Mouse (Mus musculus) thymus, postnatal 0 days (tissue): ENCODE results near the gene Mpst. TPM values are rescaled to one million over a fixed set of nuclear protein-coding genes. Genes with fewer than 3 reads are reported as not detected.

ENCODE experiments used
- DNase-seq: peaks from one replicate; pipeline ENCODE4 v3.0.0-alpha.2; 2015; ENCODE audit warnings: low spot score
- polyA plus RNA-seq: library from polyadenylated mRNA; unstranded; fragments of >200 nt; fragmentation: Nextera tagmentation; extraction: Ambion mirVana; gene quantifications from 2 replicates; pipeline ENCODE4 v1.2.1, GENCODE M21; 2015

Gene Mpst
- polyA plus RNA-seq, 1 experiment from 2014 or later, result 4.1 TPM

- DNase-seq, result peak; percentile 60
Measured at GRCm38 (mm10) chr15:78435681-78436080, 29.5 kb downstream of the Mpst start.

- DNase-seq, result peak; percentile 23
Measured at GRCm38 (mm10) chr15:78436380-78437192, 30.4 kb downstream of the Mpst start.

GRCm38 (mm10) chr15:78437237-78438017 is 31.2 kb downstream of the Mpst start:
- no peak for DNase-seq

- no peak for DNase-seq
Measured at GRCm38 (mm10) chr15:78438018-78438394, 31.8 kb downstream of the Mpst start.

GRCm38 (mm10) chr15:78438505-78438904 is 32.3 kb downstream of the Mpst start:
- DNase-seq, result no peak

GRCm38 (mm10) chr15:78438973-78439372 is 32.8 kb downstream of the Mpst start:
- no peak for DNase-seq

- no peak for DNase-seq
Measured at GRCm38 (mm10) chr15:78442231-78442630, 36.0 kb downstream of the Mpst start.

- DNase-seq, result no peak
Measured at GRCm38 (mm10) chr15:78443857-78444256, 37.6 kb downstream of the Mpst start.

- DNase-seq, result no peak
Measured at GRCm38 (mm10) chr15:78447121-78447520, 40.9 kb downstream of the Mpst start.

GRCm38 (mm10) chr15:78447746-78448535 is 41.7 kb downstream of the Mpst start:
- peak; percentile 83 for DNase-seq

GRCm38 (mm10) chr15:78449131-78449530 is 42.9 kb downstream of the Mpst start:
- no peak for DNase-seq

- peak; percentile 55 for DNase-seq
Measured at GRCm38 (mm10) chr15:78449694-78450418, 43.6 kb downstream of the Mpst start.

GRCm38 (mm10) chr15:78450419-78450768 is 44.2 kb downstream of the Mpst start:
- DNase-seq, result no peak

- DNase-seq, result no peak
Measured at GRCm38 (mm10) chr15:78451201-78451600, 45.0 kb downstream of the Mpst start.

GRCm38 (mm10) chr15:78452929-78453328 is 46.7 kb downstream of the Mpst start:
- no peak for DNase-seq

GRCm38 (mm10) chr15:78455168-78455567 is 49.0 kb downstream of the Mpst start:
- no peak for DNase-seq

- no peak for DNase-seq
Measured at GRCm38 (mm10) chr15:78456051-78456450, 49.8 kb downstream of the Mpst start.

- no peak for DNase-seq
Measured at GRCm38 (mm10) chr15:78457193-78457592, 51.0 kb downstream of the Mpst start.

- DNase-seq, result peak; percentile 75
Measured at GRCm38 (mm10) chr15:78462981-78463380, 56.8 kb downstream of the Mpst start.
